ENCODE assay signal across 10 mouse cellular contexts in genomic region chr5:73194083-73194570, GRCm38 (mm10).
DNase-seq lines count a peak whose midpoint lies in the region; ATAC-seq and TF ChIP-seq lines count a peak whose summit lies in the region.
"Had no signal": no experiment of that assay in that cellular context is flagged by ENCODE, and none has a peak within 500 bp of the region (broad histone marks: within the 10 kb centered on the region; RNA-seq: fewer than 3 reads in every experiment).

No protein-coding gene starts in this region.

- no peaks in the 10 kb centered on the region for H3K27me3 ChIP-seq in heart, embryonic 12.5 days (replicated peaks)
- H3K27me3 ChIP-seq in intestine, postnatal 0 days (replicated peaks; ENCODE audit: control insufficient read depth, insufficient read depth, low read length): no peaks in the 10 kb centered on the region
- no peaks in the 10 kb centered on the region for H3K27me3 ChIP-seq in stomach, embryonic 16.5 days (ENCODE audit: control insufficient read depth, insufficient read depth, low read length)
- H3K27me3 ChIP-seq: embryonic facial prominence, embryonic 13.5 days had no signal

- 13% methylated on average over 8 of the region's 8 CpGs for WGBS in heart, embryonic 12.5 days
- 37% methylated on average over 8 of the region's 8 CpGs for WGBS in intestine, postnatal 0 days
- 49% methylated on average over 8 of the region's 8 CpGs for WGBS in stomach, embryonic 16.5 days

- H3K4me2 ChIP-seq in heart, embryonic 12.5 days: peak overlapping the region; percentile 53
- H3K4me2 ChIP-seq in intestine, postnatal 0 days (replicated peaks; ENCODE audit: low read depth): peak overlapping the region; percentile 49
- peak overlapping the region; percentile 22; the same call in 1 of the 2 replicates for H3K4me2 ChIP-seq in stomach, embryonic 16.5 days (ENCODE audit: low read depth, low read length)
- H3K4me2 ChIP-seq: embryonic facial prominence, embryonic 13.5 days had no signal

- H3K9me3 ChIP-seq in heart, embryonic 12.5 days (replicated peaks): peaks cover 4% of the 10 kb centered on the region; the same call in 1 of the 2 replicates
- H3K9me3 ChIP-seq in intestine, postnatal 0 days (ENCODE audit: control insufficient read depth): no peaks in the 10 kb centered on the region
- no peaks in the 10 kb centered on the region for H3K9me3 ChIP-seq in stomach, embryonic 16.5 days (replicated peaks; ENCODE audit: control insufficient read depth, low read length)

- peaks cover 10% of the 10 kb centered on the region; the same call in 1 of the 2 replicates for H3K36me3 ChIP-seq in heart, embryonic 12.5 days
- no peaks in the 10 kb centered on the region for H3K36me3 ChIP-seq in intestine, postnatal 0 days (ENCODE audit: control insufficient read depth, insufficient read depth)
- H3K36me3 ChIP-seq in stomach, embryonic 16.5 days (ENCODE audit: control insufficient read depth, insufficient read depth, low read length): no peaks in the 10 kb centered on the region

- intact Hi-C loops in heart, postnatal 10 days (cut with DNase I): no loop called here

- no peak for DNase-seq in heart, postnatal 10 days
- DNase-seq in spleen, postnatal 10 days (ENCODE audit: low spot score in 2 of 2): peak; percentile 57 to 58
- no peak for DNase-seq in spleen, adult 18-20 months
- no peak for DNase-seq in cerebellum, adult 9-11 months
- DNase-seq in gastrocnemius, adult 8-10 months (ENCODE audit: low spot score in 2 of 2): no peak

- H3K9ac ChIP-seq in heart, embryonic 12.5 days: peak overlapping the region; percentile 53; the same call in 1 of the 2 replicates
- H3K9ac ChIP-seq in intestine, postnatal 0 days (ENCODE audit: low read depth, low read length): no peak overlapping the region
- no peak overlapping the region for H3K9ac ChIP-seq in stomach, embryonic 16.5 days (ENCODE audit: low read length)
- H3K9ac ChIP-seq: embryonic facial prominence, embryonic 13.5 days had no signal

- peak overlapping the region; percentile 86 for H3K27ac ChIP-seq in heart, embryonic 12.5 days (ENCODE audit: poor library complexity, severe bottlenecking)
- peak overlapping the region; percentile 63 for H3K27ac ChIP-seq in intestine, postnatal 0 days (ENCODE audit: low read depth, low read length)
- H3K27ac ChIP-seq in stomach, embryonic 16.5 days (ENCODE audit: low read length): peak overlapping the region; percentile 77
- H3K27ac ChIP-seq: embryonic facial prominence, embryonic 13.5 days; hindbrain, postnatal 0 days had no signal

- no peak overlapping the region for H3K4me3 ChIP-seq in heart, embryonic 12.5 days
- H3K4me3 ChIP-seq in intestine, postnatal 0 days (ENCODE audit: low read depth, low read length): peak overlapping the region; percentile 0; the same call in 1 of the 2 replicates
- no peak overlapping the region for H3K4me3 ChIP-seq in stomach, embryonic 16.5 days (replicated peaks; ENCODE audit: low read length)
- H3K4me3 ChIP-seq: embryonic facial prominence, embryonic 13.5 days had no signal

- TF ChIP-seq CTCF in intestine, postnatal 0 days (IDR thresholded peaks at IDR 0.05; ENCODE audit: low read depth): peak; percentile 74

- ATAC-seq in heart, embryonic 12.5 days (ENCODE audit: insufficient number of reproducible peaks, low FRiP score): peak; percentile 66
- ATAC-seq in intestine, postnatal 0 days: 0 out of 2 replicates have a peak, but pooled peaks have one; percentile 12
- ATAC-seq in stomach, embryonic 16.5 days (ENCODE audit: insufficient read depth, low FRiP score): no peak
- ATAC-seq: hindbrain, postnatal 0 days had no signal

- H3K4me1 ChIP-seq in heart, embryonic 12.5 days (replicated peaks): peaks cover 32% of the 10 kb centered on the region
- 0 out of 2 replicates have a peak, but pooled peaks cover 7% of the 10 kb centered on the region for H3K4me1 ChIP-seq in intestine, postnatal 0 days (replicated peaks; ENCODE audit: control insufficient read depth, insufficient read depth, low read length)
- peaks cover 19% of the 10 kb centered on the region for H3K4me1 ChIP-seq in stomach, embryonic 16.5 days (ENCODE audit: control insufficient read depth, insufficient read depth, low read length)
- H3K4me1 ChIP-seq: embryonic facial prominence, embryonic 13.5 days had no signal

Comparison
In these comparisons a context has a peak if more than half of its experiments do, and no peak if none do; other contexts are left out.
1. DNase-seq: peak in spleen, postnatal 10 days (2 of 2); none in heart, postnatal 10 days (0 of 2), spleen, adult 18-20 months (0 of 2), cerebellum, adult 9-11 months (single experiment) and gastrocnemius, adult 8-10 months (0 of 2).
2. Peak in every context shown above with its lines, with median percentiles within 50 percentile points of each other: H3K27ac ChIP-seq and H3K4me2 ChIP-seq.